Mouse (Mus musculus) cerebellum, postnatal 14 days (tissue): Measurements from ENCODE around the gene Usp50.
A peak's percentile ranks its signal among the peaks of the same experiment; 100 is the strongest.

Source experiments
- DNase-seq, 2 experiments: peaks; one replicate each; pipeline ENCODE4 v3.0.0; 2021; ENCODE audit warnings: mixed read lengths in 2 of 2

Usp50 gene

GRCm38 (mm10) chr2:126740314-126740713, 43.0 kb downstream of the Usp50 start:
- no peak for DNase-seq

- no peak for DNase-seq
Measured at GRCm38 (mm10) chr2:126735339-126736073, 47.8 kb downstream of the Usp50 start.

- DNase-seq: no peak
Measured at GRCm38 (mm10) chr2:126730502-126730901, 52.8 kb downstream of the Usp50 start.

- DNase-seq: no peak
Measured at GRCm38 (mm10) chr2:126729207-126729606, 54.1 kb downstream of the Usp50 start.

DNA sequence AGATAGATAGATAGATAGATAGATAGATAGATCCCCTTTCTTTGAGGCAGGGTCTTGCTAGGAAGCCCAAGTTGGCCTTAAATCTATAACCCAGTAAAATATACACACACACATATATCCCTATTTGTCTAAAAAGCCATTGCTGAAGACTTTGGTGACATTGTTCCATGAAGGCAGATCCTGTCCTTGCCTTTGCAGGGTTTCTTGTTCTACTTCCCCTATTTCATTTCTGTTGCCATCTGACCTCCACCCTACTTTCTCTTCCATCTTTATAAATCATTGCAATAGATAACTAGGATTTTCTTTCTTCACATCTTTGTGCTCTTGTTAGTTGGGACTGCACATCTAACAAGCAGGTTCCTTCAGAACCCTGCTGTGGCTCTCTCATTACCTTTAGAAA, 70.3 kb downstream of the Usp50 start:
- DNase-seq: no peak

GRCm38 (mm10) chr2:126712526-126712925, 70.7 kb downstream of the Usp50 start:
- no peak for DNase-seq

DNA sequence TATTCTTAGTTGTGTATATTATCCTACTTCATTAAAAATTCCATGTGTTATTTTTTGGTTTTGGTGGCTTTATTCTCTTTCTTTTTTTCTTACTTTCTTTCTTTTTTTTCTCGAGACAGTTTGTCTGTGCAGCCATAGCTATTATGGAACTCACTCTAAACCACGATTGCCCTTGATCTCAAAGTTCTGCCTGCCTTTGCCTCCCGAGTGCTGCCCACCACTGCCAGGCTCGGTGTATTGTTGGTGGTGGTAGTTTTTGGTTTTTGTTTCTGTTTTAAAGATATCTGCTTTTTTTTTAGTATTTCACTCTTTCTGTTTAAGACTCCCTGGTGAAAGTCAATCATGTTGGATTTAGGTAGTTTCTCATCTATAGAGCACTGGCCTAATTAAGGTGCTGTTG, 74.9 kb downstream of the Usp50 start:
- no peak for DNase-seq

DNA sequence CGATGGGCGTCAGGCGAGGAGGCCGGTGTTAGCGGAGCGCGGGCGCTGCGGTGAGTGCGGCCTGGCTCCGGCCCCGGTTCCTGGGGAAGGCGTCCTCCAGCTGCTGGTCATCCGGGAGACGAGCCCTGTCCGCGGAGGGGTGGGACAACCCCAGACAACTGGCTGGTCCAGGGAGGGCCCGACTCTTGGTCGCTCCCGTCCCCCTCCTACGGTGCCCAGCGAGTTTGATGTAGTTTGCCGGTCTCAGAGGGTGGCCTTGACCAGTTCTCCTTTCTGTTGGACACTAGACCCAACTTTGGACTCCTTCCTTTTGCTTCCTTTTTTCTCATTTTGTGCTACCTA, 75.9 kb downstream of the Usp50 start:
- no peak for DNase-seq

DNA sequence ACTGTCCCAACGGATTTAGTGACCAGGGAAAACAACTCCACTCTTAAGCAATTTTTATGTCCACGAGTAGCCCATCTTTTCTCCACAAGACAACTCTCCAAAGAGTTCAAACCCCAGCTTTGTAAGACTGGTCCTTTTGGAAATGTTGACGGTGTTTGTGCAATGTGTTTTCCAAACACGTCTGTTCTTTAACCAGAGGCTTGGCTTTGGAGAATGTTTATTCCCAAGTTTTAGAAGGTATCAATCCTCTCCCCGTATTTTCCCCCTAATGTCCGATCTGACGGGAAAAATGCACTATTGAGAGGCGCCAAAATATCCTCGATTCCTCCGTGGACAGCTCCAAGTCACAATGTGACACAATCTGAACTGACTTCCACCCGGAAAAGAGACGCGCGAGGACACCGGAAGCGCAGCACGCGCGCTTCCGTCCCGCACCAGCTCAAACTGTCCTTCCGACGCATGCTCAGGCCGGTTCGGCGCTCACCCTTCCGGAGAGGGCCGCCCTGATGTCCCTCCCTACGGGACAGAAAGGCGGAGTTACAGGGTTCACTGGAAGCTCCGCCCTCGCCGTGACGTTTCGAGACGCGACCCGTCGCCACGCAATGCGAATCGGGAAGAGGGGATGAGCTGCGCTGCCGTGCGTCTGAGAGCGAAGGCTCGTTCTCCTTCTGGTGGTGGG, 76.4 kb downstream of the Usp50 start, which contains the start of gene Usp8:
Usp8 (plus strand) TSS at position 570 of the 679 bp plus-strand sequence.
- DNase-seq: peak; percentile 97 to 98

DNA sequence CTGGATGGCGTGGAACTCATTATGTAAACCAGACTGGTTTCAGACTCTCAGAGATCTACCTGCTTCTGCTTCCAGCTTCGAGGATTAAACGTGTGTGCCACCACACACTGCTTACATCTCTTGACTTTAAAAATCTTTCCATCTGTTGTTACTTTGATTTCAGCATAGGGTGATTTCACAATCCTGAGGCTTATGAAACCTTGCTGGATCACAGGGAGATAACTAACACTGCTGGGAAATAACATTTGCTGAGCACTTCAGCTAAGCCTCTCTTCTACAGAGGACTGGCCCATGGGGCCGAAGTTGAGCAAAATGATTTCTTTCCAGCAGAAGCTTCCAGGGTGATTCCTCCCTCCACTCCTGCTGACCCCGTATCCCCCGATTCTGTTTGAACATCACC, 88.0 kb downstream of the Usp50 start:
- no peak for DNase-seq

DNA sequence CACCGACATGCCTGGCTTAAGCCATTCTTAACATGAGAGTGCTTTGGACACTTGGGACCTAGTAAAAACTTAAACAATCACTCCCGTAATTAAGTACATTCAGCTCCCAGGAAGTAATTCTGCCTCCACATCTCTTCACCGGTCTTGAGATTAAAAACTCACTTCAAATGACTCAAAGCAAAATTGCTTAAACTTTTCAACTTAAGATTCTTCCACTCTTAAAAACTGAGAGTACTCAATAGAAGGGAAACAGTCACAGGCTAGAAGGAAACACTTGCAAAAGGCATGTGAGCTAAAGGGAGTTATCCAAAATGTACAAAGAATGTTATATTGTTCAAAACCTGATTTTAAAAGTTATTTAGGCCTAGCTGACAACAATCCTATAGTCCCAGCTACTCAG, 92.0 kb downstream of the Usp50 start:
- DNase-seq: no peak

DNA sequence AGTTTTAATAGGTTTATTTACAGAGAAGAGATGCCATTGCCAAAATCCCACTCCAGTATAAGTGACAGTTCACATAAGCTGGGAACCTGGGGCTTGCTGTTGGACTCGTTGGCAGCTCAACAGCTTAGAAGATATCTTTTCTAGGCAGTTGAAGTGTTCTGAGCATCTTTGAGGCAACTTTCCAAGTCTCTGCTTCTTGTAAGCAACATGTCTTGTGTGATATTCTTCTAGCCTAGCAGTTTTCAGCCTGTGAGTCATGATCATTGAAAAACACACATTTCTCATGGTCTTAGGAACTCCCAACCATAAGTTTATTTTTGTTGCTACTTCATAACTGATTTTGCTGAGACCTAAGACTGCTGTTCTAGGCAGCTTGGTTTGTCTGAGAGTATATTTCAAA, 100.3 kb downstream of the Usp50 start:
- DNase-seq: no peak

GRCm38 (mm10) chr2:126682333-126682732, 100.9 kb downstream of the Usp50 start:
- no peak for DNase-seq

DNA sequence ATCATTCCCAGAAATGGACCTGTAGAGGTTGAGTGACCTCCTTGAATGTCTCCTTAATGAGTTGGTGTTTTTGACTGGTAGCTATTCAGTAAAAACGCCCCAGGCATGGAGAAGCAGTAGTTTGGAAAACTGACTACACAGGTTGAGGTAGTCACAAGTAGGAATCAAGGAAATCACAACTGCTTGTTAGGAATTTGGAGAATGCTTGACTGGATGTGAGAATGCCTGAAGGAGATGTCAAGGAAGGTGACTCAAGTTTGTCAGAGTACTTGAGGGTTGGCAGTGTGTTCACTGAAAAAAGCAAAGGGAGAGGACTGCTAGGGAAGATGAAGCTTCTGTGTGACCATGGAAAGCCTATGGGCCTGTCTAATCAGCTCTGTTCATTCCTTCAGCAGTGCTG, 105.9 kb downstream of the Usp50 start:
- no peak for DNase-seq

GRCm38 (mm10) chr2:126676122-126676515, 107.2 kb downstream of the Usp50 start, which contains the start of gene Gabpb1:
Gene Gabpb1, minus strand, starts transcription at chr2:126676337.
- DNase-seq: peak in 1 of 2 experiments; percentile 10

- DNase-seq: peak; percentile 88 to 92
Measured at GRCm38 (mm10) chr2:126675169-126676121, 107.8 kb downstream of the Usp50 start.

DNA sequence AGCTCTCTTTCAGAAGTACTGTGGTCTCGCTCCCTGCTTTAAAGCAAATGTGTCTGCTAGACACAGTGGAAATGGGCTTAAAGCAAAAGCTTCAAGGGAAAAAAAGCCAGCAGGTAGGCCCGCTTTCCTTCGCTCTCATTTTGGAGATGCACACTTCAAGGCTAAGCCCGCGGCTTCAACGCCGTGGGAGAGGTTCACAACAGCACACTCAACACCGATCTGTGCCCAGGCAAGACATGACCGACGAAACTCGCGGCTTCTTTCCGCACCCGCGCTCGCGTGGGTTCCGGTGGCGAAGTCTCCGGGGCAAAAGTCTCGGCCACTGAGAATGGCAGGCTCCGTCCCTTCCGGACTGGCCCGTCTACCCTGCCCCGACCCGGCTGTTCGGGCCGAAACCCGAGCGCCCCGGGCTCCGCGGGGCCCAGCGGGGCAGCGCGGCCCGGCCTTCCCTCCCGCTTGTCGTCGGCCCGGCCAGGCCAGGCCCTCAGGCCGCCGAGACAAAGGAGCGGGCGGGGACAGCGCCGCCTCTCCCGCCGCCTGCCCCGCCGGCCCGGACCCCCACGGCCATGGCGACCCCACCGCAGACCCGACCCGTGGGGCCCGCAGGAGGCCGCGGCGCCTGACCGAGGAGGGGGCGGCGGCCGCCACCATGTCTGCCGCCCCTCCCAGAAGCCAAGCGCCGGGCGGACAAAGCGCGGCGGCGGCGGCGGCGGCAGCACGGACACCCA, 108.7 kb downstream of the Usp50 start:
- DNase-seq: peak; percentile 58 to 59

DNA sequence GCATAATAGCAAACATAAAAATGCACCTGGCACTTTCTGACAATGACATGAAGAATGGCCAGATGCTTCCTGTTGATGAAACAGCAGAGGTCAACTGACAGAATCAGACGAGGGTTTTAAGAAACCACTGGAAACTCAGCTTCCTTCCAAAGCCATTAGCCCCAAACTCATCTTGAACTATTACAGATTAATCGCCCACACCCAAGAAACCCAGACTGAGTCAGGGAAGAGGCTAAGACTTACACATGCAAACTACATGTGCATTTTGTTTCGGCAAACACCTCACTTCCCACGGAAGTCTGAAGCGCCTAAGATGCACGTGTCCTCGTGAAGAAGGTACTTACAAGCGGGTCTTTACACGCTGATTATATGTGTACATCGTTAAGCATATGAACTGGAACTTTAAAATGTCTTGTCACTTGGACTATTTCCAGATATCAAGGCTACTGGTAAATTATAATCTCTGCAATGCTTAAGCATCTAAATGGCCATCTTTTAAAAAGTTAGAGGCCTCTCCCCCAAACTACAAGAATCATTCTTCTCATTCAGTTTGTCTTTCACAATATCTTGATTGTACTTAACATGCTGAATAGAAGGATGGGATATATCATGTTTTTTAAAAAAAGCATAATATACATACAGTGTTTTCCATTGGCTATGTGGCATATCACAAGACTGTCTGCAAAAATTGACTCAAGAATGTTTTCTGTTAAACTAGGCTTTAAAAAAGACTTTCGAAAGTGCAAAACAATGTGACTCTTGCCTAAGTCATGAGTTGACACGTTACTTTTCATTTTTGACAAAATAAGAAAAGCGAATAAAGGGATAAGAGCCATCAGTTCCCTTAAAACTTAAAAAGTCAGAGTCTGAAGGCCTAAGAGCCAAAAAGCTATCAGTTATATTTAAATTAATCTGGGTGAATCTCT, 109.7 kb downstream of the Usp50 start:
- no peak for DNase-seq

DNA sequence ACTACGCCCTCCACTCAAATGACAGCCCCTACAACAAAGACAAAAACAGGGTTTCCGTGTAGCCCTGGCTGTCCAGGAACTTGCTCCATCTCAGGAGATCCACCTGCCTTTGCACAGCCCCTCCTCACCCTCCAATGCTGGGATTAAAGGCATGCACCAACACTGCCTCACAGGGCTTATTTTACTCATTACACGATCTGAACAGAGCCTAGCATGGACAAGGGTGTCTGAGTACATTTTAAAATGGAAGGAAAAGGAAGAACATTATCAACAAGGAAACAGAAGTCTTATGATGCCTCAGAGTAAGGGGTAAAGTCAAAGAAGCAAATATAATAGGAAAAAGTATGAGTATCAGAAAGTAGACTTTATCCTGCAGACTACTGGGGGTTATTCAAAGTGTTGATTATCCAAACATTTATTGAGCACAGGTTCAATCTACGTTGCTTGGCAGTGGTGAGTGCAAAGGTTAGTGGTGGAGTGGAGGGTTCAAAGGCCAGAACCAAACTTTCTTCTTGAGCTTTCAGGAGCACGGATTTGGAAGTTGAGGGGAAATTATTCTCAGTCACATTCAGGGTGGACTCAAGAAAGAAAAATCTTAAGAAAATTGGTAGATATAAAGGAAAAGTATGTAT, 114.5 kb downstream of the Usp50 start:
- no peak for DNase-seq

DNA sequence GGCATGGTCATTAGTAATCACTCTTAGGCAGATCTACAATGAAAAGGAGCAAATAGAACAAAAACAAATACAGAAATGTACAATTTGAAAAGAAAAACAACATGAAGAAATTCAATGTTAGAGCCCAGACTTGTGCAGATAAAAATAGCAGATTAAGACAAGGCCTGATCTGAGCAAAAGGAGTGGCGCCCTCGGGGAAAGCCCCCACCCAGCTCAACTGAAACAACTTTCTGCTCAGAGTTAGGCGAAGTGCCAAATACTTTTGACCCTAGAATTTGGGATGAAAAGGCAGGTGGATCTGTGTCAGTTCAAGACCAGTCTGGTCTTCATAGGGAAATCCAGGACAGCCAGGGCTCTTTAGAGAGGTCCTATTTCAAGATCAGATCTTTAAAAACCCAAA, 117.3 kb downstream of the Usp50 start:
- no peak for DNase-seq

- DNase-seq: peak; percentile 36 to 48
Measured at GRCm38 (mm10) chr2:126663481-126663880, 119.8 kb downstream of the Usp50 start.
